Mouse (Mus musculus): ENCODE data around the gene Arhgef28. TPM values are rescaled to one million over a fixed set of nuclear protein-coding genes. Genes with fewer than 3 reads are reported as not detected.

Gene Arhgef28
- polyA plus RNA-seq, 1 experiment from 2014 or later, result 33.0 TPM

GRCm38 (mm10) chr13:98230511-98230910 lies 24.3 kb upstream of the Arhgef28 start:
- 77% methylated on average over 1 of the region's 1 CpGs for WGBS
- Histone ChIP-seq H3K27ac (ENCODE audit: low read depth, low read length) (no peak overlapping the region), H3K4me3 (ENCODE audit: low read length) (no peak overlapping the region)

GRCm38 (mm10) chr13:98226225-98226624 lies 20.0 kb upstream of the Arhgef28 start:
- H3K4me1 ChIP-seq (ENCODE audit: control insufficient read depth, insufficient read depth, low read depth, low read length), result no peaks in the 10 kb centered on the region
- no peak overlapping the region for H3K9ac ChIP-seq (ENCODE audit: low read depth, low read length)
- ATAC-seq, result no peak
- WGBS, result 81% methylated on average over 2 of the region's 2 CpGs
- H3K36me3 ChIP-seq (ENCODE audit: control insufficient read depth, insufficient read depth, low read length), result no peaks in the 10 kb centered on the region
- H3K4me3 ChIP-seq (ENCODE audit: low read length), result no peak overlapping the region
- no peak overlapping the region for H3K4me2 ChIP-seq (ENCODE audit: low read length)
- no peaks in the 10 kb centered on the region for H3K27me3 ChIP-seq (replicated peaks; ENCODE audit: control insufficient read depth, insufficient read depth, low read length)
- no peak overlapping the region for H3K27ac ChIP-seq (ENCODE audit: low read depth, low read length)
- H3K9me3 ChIP-seq (ENCODE audit: control insufficient read depth, low read length), result no peaks in the 10 kb centered on the region

More at GRCm38 (mm10) chr13:98230511-98230910, 24.3 kb upstream of the Arhgef28 start:
- Histone ChIP-seq H3K36me3 (ENCODE audit: control insufficient read depth, insufficient read depth, low read length) (no peaks in the 10 kb centered on the region), H3K4me1 (ENCODE audit: control insufficient read depth, insufficient read depth, low read depth, low read length) (no peaks in the 10 kb centered on the region), H3K4me2 (ENCODE audit: low read length) (no peak overlapping the region), H3K27me3 (replicated peaks; ENCODE audit: control insufficient read depth, insufficient read depth, low read length) (no peaks in the 10 kb centered on the region), H3K9ac (ENCODE audit: low read depth, low read length) (no peak overlapping the region), H3K9me3 (ENCODE audit: control insufficient read depth, low read length) (no peaks in the 10 kb centered on the region)
- ATAC-seq, result no peak

- no peak overlapping the region for H3K4me3 ChIP-seq (ENCODE audit: low read length)
- peak overlapping the region; percentile 38 for H3K4me2 ChIP-seq (ENCODE audit: low read length)
- WGBS, result 31% methylated on average over 12 of the region's 12 CpGs
- no peaks in the 10 kb centered on the region for H3K4me1 ChIP-seq (ENCODE audit: control insufficient read depth, insufficient read depth, low read depth, low read length)
- H3K9ac ChIP-seq (ENCODE audit: low read depth, low read length), result no peak overlapping the region
- no peaks in the 10 kb centered on the region for H3K27me3 ChIP-seq (replicated peaks; ENCODE audit: control insufficient read depth, insufficient read depth, low read length)
- H3K9me3 ChIP-seq (ENCODE audit: control insufficient read depth, low read length), result no peaks in the 10 kb centered on the region
- H3K27ac ChIP-seq (ENCODE audit: low read depth, low read length), result no peak overlapping the region
- no peaks in the 10 kb centered on the region for H3K36me3 ChIP-seq (ENCODE audit: control insufficient read depth, insufficient read depth, low read length)
- ATAC-seq, result 0 out of 2 replicates have a peak, but pooled peaks have one; percentile 42
Observed at GRCm38 (mm10) chr13:98222848-98223247, 16.6 kb upstream of the Arhgef28 start.

- ATAC-seq, result no peak
- no peak overlapping the region for H3K4me3 ChIP-seq (ENCODE audit: low read length)
- WGBS, result 88% methylated on average over 7 of the region's 7 CpGs
- peaks cover 5% of the 10 kb centered on the region for H3K4me1 ChIP-seq (ENCODE audit: control insufficient read depth, insufficient read depth, low read depth, low read length)
- no peaks in the 10 kb centered on the region for H3K27me3 ChIP-seq (replicated peaks; ENCODE audit: control insufficient read depth, insufficient read depth, low read length)
- no peak overlapping the region for H3K9ac ChIP-seq (ENCODE audit: low read depth, low read length)
- no peak overlapping the region for H3K27ac ChIP-seq (ENCODE audit: low read depth, low read length)
- H3K4me2 ChIP-seq (ENCODE audit: low read length), result no peak overlapping the region
- H3K9me3 ChIP-seq (ENCODE audit: control insufficient read depth, low read length), result no peaks in the 10 kb centered on the region
- H3K36me3 ChIP-seq (ENCODE audit: control insufficient read depth, insufficient read depth, low read length), result no peaks in the 10 kb centered on the region
Observed at GRCm38 (mm10) chr13:98210137-98210536, 3.9 kb upstream of the Arhgef28 start.

GRCm38 (mm10) chr13:98208842-98209241 lies 2.6 kb upstream of the Arhgef28 start:
- Histone ChIP-seq H3K27ac (ENCODE audit: low read depth, low read length) (no peak overlapping the region), H3K4me3 (ENCODE audit: low read length) (no peak overlapping the region), H3K9ac (ENCODE audit: low read depth, low read length) (no peak overlapping the region), H3K36me3 (ENCODE audit: control insufficient read depth, insufficient read depth, low read length) (no peaks in the 10 kb centered on the region), H3K4me2 (ENCODE audit: low read length) (no peak overlapping the region), H3K4me1 (ENCODE audit: control insufficient read depth, insufficient read depth, low read depth, low read length) (peaks cover 5% of the 10 kb centered on the region), H3K9me3 (ENCODE audit: control insufficient read depth, low read length) (no peaks in the 10 kb centered on the region), H3K27me3 (replicated peaks; ENCODE audit: control insufficient read depth, insufficient read depth, low read length) (no peaks in the 10 kb centered on the region)
- ATAC-seq, result no peak
- 39% methylated on average over 9 of the region's 9 CpGs for WGBS

GRCm38 (mm10) chr13:98206546-98206870 lies 269 bp upstream of the Arhgef28 start:
- Histone ChIP-seq H3K9ac (ENCODE audit: low read depth, low read length) (peak overlapping the region; percentile 95), H3K27ac (ENCODE audit: low read depth, low read length) (peak overlapping the region; percentile 73), H3K36me3 (ENCODE audit: control insufficient read depth, insufficient read depth, low read length) (no peaks in the 10 kb centered on the region), H3K9me3 (ENCODE audit: control insufficient read depth, low read length) (no peaks in the 10 kb centered on the region), H3K4me2 (ENCODE audit: low read length) (peak overlapping the region; percentile 94), H3K4me1 (ENCODE audit: control insufficient read depth, insufficient read depth, low read depth, low read length) (peaks cover 5% of the 10 kb centered on the region), H3K27me3 (replicated peaks; ENCODE audit: control insufficient read depth, insufficient read depth, low read length) (no peaks in the 10 kb centered on the region), H3K4me3 (ENCODE audit: low read length) (peak overlapping the region; percentile 75)
- WGBS, result 4% methylated on average over 13 of the region's 13 CpGs
- no peak for ATAC-seq

GRCm38 (mm10) chr13:98205111-98205510 lies 1.1 kb downstream of the Arhgef28 start:
- no peaks in the 10 kb centered on the region for H3K9me3 ChIP-seq (ENCODE audit: control insufficient read depth, low read length)
- H3K4me2 ChIP-seq (ENCODE audit: low read length), result peak overlapping the region; percentile 94
- H3K4me1 ChIP-seq (ENCODE audit: control insufficient read depth, insufficient read depth, low read depth, low read length), result peaks cover 5% of the 10 kb centered on the region
- peak overlapping the region; percentile 75 for H3K4me3 ChIP-seq (ENCODE audit: low read length)
- H3K36me3 ChIP-seq (ENCODE audit: control insufficient read depth, insufficient read depth, low read length), result no peaks in the 10 kb centered on the region
- 25% methylated on average over 8 of the region's 8 CpGs for WGBS
- 0 out of 2 replicates have a peak, but pooled peaks have one; percentile 15 for ATAC-seq
- no peak overlapping the region for H3K9ac ChIP-seq (ENCODE audit: low read depth, low read length)
- no peaks in the 10 kb centered on the region for H3K27me3 ChIP-seq (replicated peaks; ENCODE audit: control insufficient read depth, insufficient read depth, low read length)
- H3K27ac ChIP-seq (ENCODE audit: low read depth, low read length), result no peak overlapping the region

GRCm38 (mm10) chr13:98204371-98204770 lies 1.9 kb downstream of the Arhgef28 start:
- no peak overlapping the region for H3K4me3 ChIP-seq (ENCODE audit: low read length)
- 93% methylated on average over 8 of the region's 8 CpGs for WGBS

GRCm38 (mm10) chr13:98201436-98201835 lies 4.8 kb downstream of the Arhgef28 start:
- WGBS, result 60% methylated on average over 9 of the region's 9 CpGs
- H3K9ac ChIP-seq (ENCODE audit: low read depth, low read length), result no peak overlapping the region
- H3K4me2 ChIP-seq (ENCODE audit: low read length), result no peak overlapping the region
- H3K9me3 ChIP-seq (ENCODE audit: control insufficient read depth, low read length), result no peaks in the 10 kb centered on the region
- ATAC-seq, result no peak
- no peaks in the 10 kb centered on the region; the same call in 1 of the 2 replicates for H3K4me1 ChIP-seq (ENCODE audit: control insufficient read depth, insufficient read depth, low read depth, low read length)
- no peak overlapping the region for H3K4me3 ChIP-seq (ENCODE audit: low read length)
- H3K36me3 ChIP-seq (ENCODE audit: control insufficient read depth, insufficient read depth, low read length), result no peaks in the 10 kb centered on the region
- H3K27me3 ChIP-seq (replicated peaks; ENCODE audit: control insufficient read depth, insufficient read depth, low read length), result no peaks in the 10 kb centered on the region
- H3K27ac ChIP-seq (ENCODE audit: low read depth, low read length), result no peak overlapping the region

More at GRCm38 (mm10) chr13:98204371-98204770, 1.9 kb downstream of the Arhgef28 start:
- Histone ChIP-seq H3K27ac (ENCODE audit: low read depth, low read length) (no peak overlapping the region), H3K27me3 (replicated peaks; ENCODE audit: control insufficient read depth, insufficient read depth, low read length) (no peaks in the 10 kb centered on the region), H3K36me3 (ENCODE audit: control insufficient read depth, insufficient read depth, low read length) (no peaks in the 10 kb centered on the region), H3K4me2 (ENCODE audit: low read length) (no peak overlapping the region), H3K9me3 (ENCODE audit: control insufficient read depth, low read length) (no peaks in the 10 kb centered on the region), H3K9ac (ENCODE audit: low read depth, low read length) (no peak overlapping the region), H3K4me1 (ENCODE audit: control insufficient read depth, insufficient read depth, low read depth, low read length) (peaks cover 5% of the 10 kb centered on the region)
- no peak for ATAC-seq

GRCm38 (mm10) chr13:98192596-98192995 lies 13.6 kb downstream of the Arhgef28 start:
- Histone ChIP-seq H3K36me3 (ENCODE audit: control insufficient read depth, insufficient read depth, low read length) (no peaks in the 10 kb centered on the region), H3K4me3 (ENCODE audit: low read length) (no peak overlapping the region), H3K27ac (ENCODE audit: low read depth, low read length) (no peak overlapping the region), H3K27me3 (replicated peaks; ENCODE audit: control insufficient read depth, insufficient read depth, low read length) (no peaks in the 10 kb centered on the region), H3K4me1 (ENCODE audit: control insufficient read depth, insufficient read depth, low read depth, low read length) (no peaks in the 10 kb centered on the region), H3K9ac (ENCODE audit: low read depth, low read length) (no peak overlapping the region), H3K9me3 (ENCODE audit: control insufficient read depth, low read length) (no peaks in the 10 kb centered on the region), H3K4me2 (ENCODE audit: low read length) (no peak overlapping the region)
- no peak for ATAC-seq
- WGBS, result 78% methylated on average over 10 of the region's 10 CpGs

Measured in hindbrain, embryonic 16.5 days (tissue).